Mouse (Mus musculus): ENCODE results near the gene Chn1. TPM values are rescaled to one million over a fixed set of nuclear protein-coding genes. Genes with fewer than 3 reads are reported as not detected.

Gene Chn1
- polyA plus RNA-seq, 1 experiment from 2014 or later: 21.2 TPM

DNA sequence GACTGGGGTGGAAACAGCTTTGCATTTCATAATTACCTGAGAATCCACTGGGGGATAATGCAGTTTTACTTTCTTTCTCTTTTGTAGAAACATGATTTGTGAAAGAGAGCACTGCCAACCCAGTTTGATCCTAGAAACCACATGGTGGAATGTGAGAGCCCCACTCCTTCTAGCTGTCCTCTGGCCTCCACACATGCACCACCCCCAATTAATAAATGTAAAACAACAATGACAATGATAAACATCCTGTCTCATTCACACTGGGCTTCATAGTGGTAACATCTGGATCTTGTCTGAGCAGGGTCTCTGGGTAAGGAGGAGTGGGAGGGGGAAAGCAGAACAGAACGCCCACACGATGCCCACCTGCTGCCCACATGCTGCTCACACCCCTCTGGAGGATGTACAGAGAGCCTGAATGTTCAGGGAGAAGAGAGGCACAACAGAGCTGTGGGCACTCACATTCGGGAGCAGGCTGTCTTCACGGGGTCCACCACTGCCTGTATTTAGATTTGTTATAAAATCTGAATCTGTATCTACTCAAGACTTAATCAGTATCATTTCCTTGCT is 156.6 kb downstream of the Chn1 start:
- Histone ChIP-seq H3K4me1 (replicated peaks) (no peaks in the 10 kb centered on the region), H3K4me2 (no peak overlapping the region), H3K9ac (no peak overlapping the region), H3K27ac (no peak overlapping the region), H3K36me3 (peaks cover 8% of the 10 kb centered on the region; the same call in 1 of the 2 replicates), H3K9me3 (replicated peaks) (no peaks in the 10 kb centered on the region), H3K4me3 (no peak overlapping the region), H3K27me3 (no peaks in the 10 kb centered on the region)
- WGBS: 77% methylated on average over 4 of the region's 4 CpGs
- ATAC-seq (replicated peaks; ENCODE audit: insufficient number of reproducible peaks, insufficient read depth, low FRiP score, low read depth): no peak

GRCm38 (mm10) chr2:73616434-73617057 is 158.6 kb downstream of the Chn1 start:
- WGBS: 86% methylated on average over 17 of the region's 17 CpGs

DNA sequence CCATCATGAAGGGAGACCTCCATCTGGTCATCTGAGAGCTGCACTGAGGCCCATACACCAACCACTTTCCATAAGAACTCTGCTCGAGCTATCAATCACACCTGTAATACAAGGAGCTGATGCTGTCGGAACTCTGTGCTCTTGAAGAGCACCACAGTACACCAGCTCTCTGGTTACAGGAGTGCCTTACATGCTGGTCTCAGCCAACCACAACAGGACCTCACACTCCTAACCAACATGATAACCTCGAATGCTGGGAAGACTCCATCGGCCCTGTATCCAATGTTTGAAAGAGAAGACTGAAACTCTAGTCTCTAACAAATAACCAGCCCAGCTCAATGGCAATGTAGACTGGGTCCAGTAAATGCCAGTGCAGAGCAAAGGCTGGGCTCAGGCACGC is 159.7 kb downstream of the Chn1 start:
- H3K27me3 ChIP-seq: no peaks in the 10 kb centered on the region
- H3K4me2 ChIP-seq: no peak overlapping the region
- H3K36me3 ChIP-seq: peaks cover 8% of the 10 kb centered on the region; the same call in 1 of the 2 replicates
- no peak overlapping the region for H3K4me3 ChIP-seq
- WGBS: 86% methylated on average over 5 of the region's 5 CpGs
- no peaks in the 10 kb centered on the region for H3K9me3 ChIP-seq (replicated peaks)
- H3K9ac ChIP-seq: no peak overlapping the region
- ATAC-seq (replicated peaks; ENCODE audit: insufficient number of reproducible peaks, insufficient read depth, low FRiP score, low read depth): no peak
- H3K4me1 ChIP-seq (replicated peaks): no peaks in the 10 kb centered on the region
- H3K27ac ChIP-seq: no peak overlapping the region

More at GRCm38 (mm10) chr2:73616434-73617057, 158.6 kb downstream of the Chn1 start:
- Histone ChIP-seq H3K27ac (no peak overlapping the region), H3K4me3 (no peak overlapping the region), H3K36me3 (peaks cover 2% of the 10 kb centered on the region; the same call in 1 of the 2 replicates), H3K4me2 (no peak overlapping the region), H3K9ac (no peak overlapping the region), H3K9me3 (replicated peaks) (no peaks in the 10 kb centered on the region), H3K4me1 (replicated peaks) (no peaks in the 10 kb centered on the region), H3K27me3 (no peaks in the 10 kb centered on the region)
- no peak for ATAC-seq (replicated peaks; ENCODE audit: insufficient number of reproducible peaks, insufficient read depth, low FRiP score, low read depth)

DNA sequence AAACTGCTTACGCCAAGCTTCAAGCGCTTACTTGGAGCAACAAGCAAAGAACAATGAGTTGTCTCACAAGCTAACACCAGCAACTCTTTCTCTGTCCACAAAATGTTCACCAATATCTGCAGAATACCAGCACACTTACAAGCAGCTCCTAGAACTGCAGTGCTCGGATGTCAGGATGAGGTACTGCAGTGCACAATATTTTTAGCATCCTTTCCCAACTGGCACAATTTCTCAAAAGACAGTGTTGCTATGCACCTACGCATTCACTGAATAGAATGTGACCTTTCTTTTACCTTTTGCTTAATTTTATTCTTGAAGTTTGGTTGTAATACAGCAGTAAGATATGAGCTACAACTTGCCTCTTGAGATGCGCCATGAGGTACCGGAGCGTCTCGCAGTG is 160.8 kb downstream of the Chn1 start:
- Histone ChIP-seq H3K27me3 (no peaks in the 10 kb centered on the region), H3K9me3 (replicated peaks) (no peaks in the 10 kb centered on the region), H3K27ac (no peak overlapping the region), H3K36me3 (peaks cover 8% of the 10 kb centered on the region; the same call in 1 of the 2 replicates), H3K4me2 (no peak overlapping the region), H3K4me3 (no peak overlapping the region), H3K9ac (no peak overlapping the region), H3K4me1 (replicated peaks) (peaks cover 1% of the 10 kb centered on the region; the same call in 1 of the 2 replicates)
- ATAC-seq (replicated peaks; ENCODE audit: insufficient number of reproducible peaks, insufficient read depth, low FRiP score, low read depth): no peak
- 92% methylated on average over 8 of the region's 8 CpGs for WGBS

GRCm38 (mm10) chr2:73612941-73613340 is 162.2 kb downstream of the Chn1 start:
- Histone ChIP-seq H3K36me3 (peaks cover 8% of the 10 kb centered on the region; the same call in 1 of the 2 replicates), H3K4me2 (no peak overlapping the region), H3K9me3 (replicated peaks) (no peaks in the 10 kb centered on the region), H3K4me3 (no peak overlapping the region), H3K4me1 (replicated peaks) (peaks cover 4% of the 10 kb centered on the region; the same call in 1 of the 2 replicates), H3K27ac (no peak overlapping the region), H3K9ac (no peak overlapping the region), H3K27me3 (no peaks in the 10 kb centered on the region)
- ATAC-seq (replicated peaks; ENCODE audit: insufficient number of reproducible peaks, insufficient read depth, low FRiP score, low read depth): no peak
- 89% methylated on average over 7 of the region's 7 CpGs for WGBS

GRCm38 (mm10) chr2:73612367-73612914 is 162.7 kb downstream of the Chn1 start:
- Histone ChIP-seq H3K4me3 (no peak overlapping the region), H3K27ac (no peak overlapping the region), H3K4me2 (no peak overlapping the region), H3K4me1 (replicated peaks) (peaks cover 9% of the 10 kb centered on the region), H3K27me3 (no peaks in the 10 kb centered on the region), H3K9me3 (replicated peaks) (no peaks in the 10 kb centered on the region), H3K36me3 (peaks cover 8% of the 10 kb centered on the region; the same call in 1 of the 2 replicates), H3K9ac (no peak overlapping the region)
- ATAC-seq (replicated peaks; ENCODE audit: insufficient number of reproducible peaks, insufficient read depth, low FRiP score, low read depth): no peak
- WGBS: 88% methylated on average over 6 of the region's 6 CpGs

DNA sequence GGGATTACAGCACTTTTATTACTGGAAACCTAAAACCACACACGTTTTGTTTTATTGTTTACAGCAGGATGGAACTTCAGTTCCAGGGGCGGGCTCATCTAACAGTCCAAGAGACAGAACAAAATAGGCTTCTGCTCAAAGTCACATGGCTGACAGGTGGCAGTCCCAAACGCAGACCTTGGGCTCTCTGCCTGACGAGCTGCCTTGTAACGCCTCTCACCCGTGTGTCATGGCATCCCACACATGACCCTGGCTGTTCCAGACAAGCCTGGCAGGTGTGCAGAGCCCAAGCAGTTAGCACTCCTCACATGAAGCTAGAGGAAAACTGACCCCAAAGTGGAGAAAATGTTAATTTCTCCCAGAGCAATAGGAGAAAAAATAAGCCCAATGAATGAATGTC is 163.3 kb downstream of the Chn1 start:
- WGBS: 71% methylated on average over 6 of the region's 6 CpGs
- Histone ChIP-seq H3K36me3 (peaks cover 8% of the 10 kb centered on the region; the same call in 1 of the 2 replicates), H3K9me3 (replicated peaks) (no peaks in the 10 kb centered on the region), H3K4me2 (no peak overlapping the region), H3K4me1 (replicated peaks) (peaks cover 13% of the 10 kb centered on the region), H3K27ac (no peak overlapping the region), H3K27me3 (no peaks in the 10 kb centered on the region), H3K4me3 (no peak overlapping the region), H3K9ac (no peak overlapping the region)
- ATAC-seq (replicated peaks; ENCODE audit: insufficient number of reproducible peaks, insufficient read depth, low FRiP score, low read depth): no peak

DNA sequence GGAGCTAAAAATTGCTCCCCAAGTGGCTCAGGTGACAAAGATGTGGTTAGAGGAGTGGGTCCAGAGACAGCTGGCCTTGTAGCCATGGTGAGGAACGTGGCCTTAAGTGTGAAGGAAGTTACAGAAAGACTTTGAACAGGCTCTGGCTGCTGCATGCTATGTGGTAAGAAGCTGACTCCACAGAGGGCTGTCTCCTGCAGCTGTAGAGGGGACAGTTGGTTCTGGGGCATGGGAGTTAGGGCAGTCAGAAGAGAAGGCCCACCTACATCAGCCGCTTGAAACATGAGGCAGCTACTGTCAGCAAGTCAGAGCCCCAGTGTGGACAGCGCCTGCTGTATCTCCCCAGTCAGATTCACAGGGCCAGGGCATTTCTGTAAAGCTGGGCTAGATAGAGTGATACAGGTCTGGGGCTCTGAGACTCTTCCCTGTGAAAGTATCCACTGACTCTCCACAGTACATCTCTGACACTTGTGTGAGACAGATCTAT is 165.4 kb downstream of the Chn1 start:
- Histone ChIP-seq H3K4me1 (replicated peaks) (peaks cover 13% of the 10 kb centered on the region), H3K9me3 (replicated peaks) (no peaks in the 10 kb centered on the region), H3K4me2 (no peak overlapping the region), H3K9ac (no peak overlapping the region), H3K4me3 (no peak overlapping the region), H3K27ac (no peak overlapping the region), H3K36me3 (peaks cover 8% of the 10 kb centered on the region; the same call in 1 of the 2 replicates), H3K27me3 (no peaks in the 10 kb centered on the region)
- ATAC-seq (replicated peaks; ENCODE audit: insufficient number of reproducible peaks, insufficient read depth, low FRiP score, low read depth): no peak
- 65% methylated on average over 3 of the region's 3 CpGs for WGBS

DNA sequence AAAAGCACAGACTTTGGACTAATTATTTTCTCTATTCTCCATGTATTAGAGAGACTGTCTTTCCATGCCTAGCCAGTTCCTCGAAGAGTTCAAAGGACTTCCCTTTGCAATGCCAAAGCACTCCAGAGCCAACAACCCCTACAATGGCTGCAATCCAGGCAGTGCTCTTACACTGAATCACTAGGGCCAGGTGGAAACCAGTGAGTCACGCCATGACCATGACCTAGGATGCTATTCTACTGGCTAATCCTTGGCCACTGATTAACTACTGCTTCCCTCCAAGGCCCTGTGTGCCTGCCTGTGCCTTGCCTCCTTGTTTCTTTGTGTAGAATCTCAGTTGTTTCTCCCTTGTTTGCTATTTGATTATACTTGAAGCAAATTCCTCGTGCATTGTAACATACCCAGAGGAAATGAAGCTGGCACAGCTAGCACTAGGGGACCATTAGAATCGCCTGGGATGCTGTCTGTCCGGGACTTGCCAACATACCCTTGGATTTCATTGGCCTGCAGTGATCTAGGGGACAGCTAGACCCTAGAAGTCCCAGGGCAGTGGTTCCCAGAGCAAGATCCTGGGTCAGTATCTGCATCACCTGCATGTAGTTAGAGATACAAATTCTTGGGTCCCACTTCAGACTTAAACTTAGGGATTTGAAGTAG is 166.0 kb downstream of the Chn1 start:
- WGBS: 75% methylated on average over 5 of the region's 5 CpGs
- H3K27me3 ChIP-seq: no peaks in the 10 kb centered on the region
- no peak overlapping the region for H3K4me3 ChIP-seq
- H3K9ac ChIP-seq: no peak overlapping the region
- H3K4me1 ChIP-seq (replicated peaks): peaks cover 13% of the 10 kb centered on the region
- ATAC-seq (replicated peaks; ENCODE audit: insufficient number of reproducible peaks, insufficient read depth, low FRiP score, low read depth): no peak
- no peak overlapping the region for H3K4me2 ChIP-seq
- peaks cover 8% of the 10 kb centered on the region; the same call in 1 of the 2 replicates for H3K36me3 ChIP-seq
- no peaks in the 10 kb centered on the region for H3K9me3 ChIP-seq (replicated peaks)
- H3K27ac ChIP-seq: no peak overlapping the region

- Histone ChIP-seq H3K4me3 (no peak overlapping the region), H3K9ac (no peak overlapping the region), H3K27me3 (no peaks in the 10 kb centered on the region), H3K9me3 (replicated peaks) (no peaks in the 10 kb centered on the region), H3K4me2 (no peak overlapping the region), H3K4me1 (replicated peaks) (peaks cover 13% of the 10 kb centered on the region), H3K36me3 (peaks cover 8% of the 10 kb centered on the region; the same call in 1 of the 2 replicates), H3K27ac (no peak overlapping the region)
- ATAC-seq (replicated peaks; ENCODE audit: insufficient number of reproducible peaks, insufficient read depth, low FRiP score, low read depth): no peak
- 77% methylated on average over 6 of the region's 6 CpGs for whole genome bisulfite sequencing
These were observed 166.8 kb downstream of the Chn1 start for GRCm38 (mm10) chr2:73608391-73608790.

DNA sequence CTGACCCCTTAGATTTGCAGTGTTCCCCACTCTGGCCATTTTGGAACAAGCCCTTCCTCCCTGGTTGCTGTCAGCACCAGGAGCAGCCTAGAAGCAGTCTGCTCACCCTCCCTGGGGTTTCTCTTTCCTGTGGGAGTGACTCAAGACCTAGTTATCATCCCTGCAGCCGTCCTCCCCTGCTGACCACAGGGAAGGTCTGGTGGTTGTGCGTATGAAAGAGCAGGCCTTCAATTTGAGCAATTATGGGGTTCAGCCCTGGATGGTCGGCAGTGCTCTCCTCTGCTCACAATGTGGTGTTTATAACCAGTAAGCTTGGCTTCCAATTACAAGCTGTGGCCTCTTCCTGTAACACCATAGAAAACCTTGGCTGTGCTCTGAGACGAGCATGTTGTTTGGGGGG is 167.5 kb downstream of the Chn1 start:
- Histone ChIP-seq H3K4me1 (replicated peaks) (peaks cover 13% of the 10 kb centered on the region), H3K36me3 (peaks cover 8% of the 10 kb centered on the region; the same call in 1 of the 2 replicates), H3K27ac (0 out of 2 replicates have a peak overlapping the region, but pooled peaks have one; percentile 16), H3K4me2 (no peak overlapping the region), H3K9ac (no peak overlapping the region), H3K27me3 (no peaks in the 10 kb centered on the region), H3K9me3 (replicated peaks) (no peaks in the 10 kb centered on the region), H3K4me3 (no peak overlapping the region)
- 33% methylated on average over 4 of the region's 4 CpGs for WGBS
- no peak for ATAC-seq (replicated peaks; ENCODE audit: insufficient number of reproducible peaks, insufficient read depth, low FRiP score, low read depth)

All from heart, embryonic 15.5 days (tissue).